Mouse (Mus musculus): ENCODE results near the gene Ikbke. TPM values are rescaled to one million over a fixed set of nuclear protein-coding genes. Genes with fewer than 3 reads are reported as not detected.

The Ikbke gene
- 10 to 100 TPM; 24.2 to 29.7 TPM for total RNA-seq (2023)

DNA sequence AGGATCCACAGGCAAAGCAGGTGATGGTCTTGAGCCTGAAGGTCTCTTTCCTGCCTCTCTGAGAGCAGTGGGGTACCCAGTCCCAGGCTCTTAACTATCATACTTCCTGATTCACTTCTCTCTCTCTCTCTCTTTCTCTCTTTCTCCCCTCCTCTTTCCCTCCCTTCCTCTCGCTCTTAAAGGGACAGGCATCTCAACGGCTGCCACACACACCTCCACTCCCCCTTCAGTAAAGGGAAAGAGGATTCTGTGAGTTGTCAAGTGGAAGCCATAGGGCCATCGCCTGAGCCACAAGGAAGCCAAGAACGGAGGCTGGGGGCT is at the start of gene Ikbke:
Ikbke (minus strand) TSS at position 151 of the 321 bp plus-strand sequence.

GRCm38 (mm10) chr1:131245089-131245856 is 34.1 kb downstream of the Ikbke start, which contains the start of gene Rassf5:
TSS of gene Rassf5 (minus strand) at chr1:131245258.

Other genes starting within 250 kb of the Ikbke start
- 100 to 1,000 TPM in 1 of 2 experiments, 10 to 100 TPM in 1; 97.4 to 102 TPM for gene Mapkapk2, start 181.8 kb downstream of the Ikbke start, total RNA-seq (2023)
- 10 to 100 TPM; 19.0 to 20.5 TPM for gene Dyrk3, start 141.3 kb downstream of the Ikbke start, total RNA-seq (2023)
- gene Eif2d, start 126.4 kb downstream of the Ikbke start, total RNA-seq (2023): 10 to 100 TPM; 43.8 to 45.0 TPM
- 100 to 1,000 TPM; 138 to 144 TPM for gene Rassf5, start 34.3 kb downstream of the Ikbke start, total RNA-seq (2023)
- gene Srgap2, start 247.7 kb upstream of the Ikbke start, total RNA-seq (2023): 10 to 100 TPM; 37.6 to 38.7 TPM
- gene Fam72a, start 248.3 kb upstream of the Ikbke start, total RNA-seq (2023): under 1 TPM; 0.50 to 0.55 TPM

Measured in B cell, adult 67 days (primary cell).